Comparison of ENCODE assay signal across 8 mouse cellular contexts in genomic region chr5:140596927-140597588, GRCm38 (mm10). TPM values are rescaled to one million over a fixed set of nuclear protein-coding genes. Genes with fewer than 3 reads are reported as not detected.
DNase-seq lines count a peak whose midpoint lies in the region; ATAC-seq and TF ChIP-seq lines count a peak whose summit lies in the region.

No protein-coding gene starts in this region.

- no peak for TF ChIP-seq CTCF in kidney, adult 2 months (conservative IDR thresholded peaks at IDR 0.05; ENCODE audit: insufficient read depth, insufficient read length, low read depth, low read length)

- H3K4me1 ChIP-seq in kidney, adult 2 months (ENCODE audit: control insufficient read depth, insufficient read depth, low read length) = 0 out of 2 replicates have a peak, but pooled peaks cover 3% of the 10 kb centered on the region

- peak; percentile 78 for ATAC-seq in common myeloid progenitor, adult 5-6 weeks (replicated peaks; ENCODE audit: low read depth, poor library complexity, severe bottlenecking)

- peak; percentile 68 to 79 for DNase-seq in adrenal gland, adult (ENCODE audit: inconsistent age in 2 of 2, low spot score in 1 of 2)
- no peak for DNase-seq in adrenal gland, postnatal 4 days (ENCODE audit: low spot score in 2 of 2)
- DNase-seq in kidney, adult 2 months = peak; percentile 89
- DNase-seq in lung, postnatal 10 days = peak; percentile 82
- DNase-seq in thymus, postnatal 10 days (ENCODE audit: low spot score in 2 of 2) = peak; percentile 72 to 74
- no peak for DNase-seq in right cerebral cortex, postnatal 10 days (ENCODE audit: low spot score in 2 of 2)
- no peak for DNase-seq in testis, postnatal 10 days (ENCODE audit: low spot score)

- no peak overlapping the region for H3K4me3 ChIP-seq in kidney, adult 2 months (ENCODE audit: insufficient read depth, low read depth, low read length)

- no peaks in the 10 kb centered on the region for H3K27me3 ChIP-seq in kidney, adult 2 months (replicated peaks; ENCODE audit: control insufficient read depth, insufficient read depth, low read length)

- WGBS in kidney, adult 2 months = 59% methylated on average over 18 of the region's 18 CpGs

- H3K36me3 ChIP-seq in kidney, adult 2 months (ENCODE audit: control insufficient read depth, insufficient read depth, low read length) = no peaks in the 10 kb centered on the region

- peak overlapping the region; percentile 67 for H3K27ac ChIP-seq in kidney, adult 2 months (ENCODE audit: insufficient read depth, low read depth, low read length)

- TF ChIP-seq POLR2A in kidney, adult 2 months (IDR thresholded peaks at IDR 0.05; ENCODE audit: low read depth, low read length) = no peak

RNA-seq across cellular contexts. Expression of gene Lfng, which starts 10.1 kb away (rescaled TPM):
- 10 to 100 TPM; 23.5 to 24.4 TPM for total RNA-seq in adrenal gland, postnatal 4 days (2021)
- total RNA-seq in common myeloid progenitor, adult 5-6 weeks (2017) = 23.8 and 41.0 TPM in 2 replicates
- polyA plus RNA-seq in kidney, adult 2 months (2012; rRNA removed) = 37.8 and 43.3 TPM in 2 replicates

RNA-seq across cellular contexts. Expression of gene Grifin, which starts 32.2 kb away (rescaled TPM):
- not detected for total RNA-seq in adrenal gland, postnatal 4 days (2021)
- not detected in 2 replicates for total RNA-seq in common myeloid progenitor, adult 5-6 weeks (2017)
- polyA plus RNA-seq in kidney, adult 2 months (2012; rRNA removed) = not detected in 2 replicates

RNA-seq across cellular contexts. Expression of gene Ttyh3, which starts 51.8 kb away (rescaled TPM):
- 100 to 1,000 TPM; 199 to 212 TPM for total RNA-seq in adrenal gland, postnatal 4 days (2021)
- total RNA-seq in common myeloid progenitor, adult 5-6 weeks (2017) = 14.4 and 20.2 TPM in 2 replicates
- polyA plus RNA-seq in kidney, adult 2 months (2012; rRNA removed) = 33.5 and 35.6 TPM in 2 replicates

Comparison
In these comparisons a context has a peak if more than half of its experiments do, and no peak if none do; other contexts are left out.
1. DNase-seq: peak in adrenal gland, adult (2 of 2), kidney, adult 2 months (single experiment), lung, postnatal 10 days (single experiment) and thymus, postnatal 10 days (2 of 2); none in adrenal gland, postnatal 4 days (0 of 2), right cerebral cortex, postnatal 10 days (0 of 2) and testis, postnatal 10 days (single experiment).